Mouse (Mus musculus): Measurements from ENCODE around the gene Zfp93.

GRCm38 (mm10) chr7:24326273-24327135 is 56.3 kb downstream of the Zfp93 start:
- TF ChIP-seq CTCF (IDR thresholded peaks at IDR 0.05; ENCODE audit: insufficient read depth, low read depth, low read length) (no peak), POLR2A (IDR thresholded peaks at IDR 0.05; ENCODE audit: insufficient read depth, low read depth, low read length) (no peak)
